Mouse (Mus musculus) testis, postnatal 10 days (tissue): ENCODE measurements around the gene Zmiz1.
A peak's percentile ranks its signal among the peaks of the same experiment; 100 is the strongest.

ENCODE experiments used
- DNase-seq: peaks from one replicate; pipeline ENCODE4 v3.0.0; 2021; ENCODE audit warnings: low spot score

The Zmiz1 gene

GRCm38 (mm10) chr14:25459016-25459393, at the start of gene Zmiz1:
Gene Zmiz1 (plus strand): TSS chr14:25459185.
- DNase-seq = peak; percentile 91

GRCm38 (mm10) chr14:25411848-25412527, 47.0 kb upstream of the Zmiz1 start:
- DNase-seq = no peak

- DNase-seq = no peak
These were observed 46.2 kb upstream of the Zmiz1 start for GRCm38 (mm10) chr14:25412811-25413210.

GRCm38 (mm10) chr14:25413510-25413909, 45.5 kb upstream of the Zmiz1 start:
- DNase-seq = no peak

GRCm38 (mm10) chr14:25414115-25414514, 44.9 kb upstream of the Zmiz1 start:
- no peak for DNase-seq

GRCm38 (mm10) chr14:25420001-25420690, 38.8 kb upstream of the Zmiz1 start:
- no peak for DNase-seq

- DNase-seq = no peak
These were observed 38.0 kb upstream of the Zmiz1 start for GRCm38 (mm10) chr14:25420987-25421386.

GRCm38 (mm10) chr14:25421596-25422001, 37.4 kb upstream of the Zmiz1 start:
- DNase-seq = no peak

GRCm38 (mm10) chr14:25422946-25423345, 36.0 kb upstream of the Zmiz1 start:
- DNase-seq = no peak

GRCm38 (mm10) chr14:25423721-25424443, 35.1 kb upstream of the Zmiz1 start:
- no peak for DNase-seq

- DNase-seq = no peak
These were observed 20.7 kb upstream of the Zmiz1 start for GRCm38 (mm10) chr14:25438255-25438654.

- no peak for DNase-seq
These were observed 18.9 kb upstream of the Zmiz1 start for GRCm38 (mm10) chr14:25440116-25440515.

GRCm38 (mm10) chr14:25440777-25441176, 18.2 kb upstream of the Zmiz1 start:
- no peak for DNase-seq

- no peak for DNase-seq
These were observed 17.5 kb upstream of the Zmiz1 start for GRCm38 (mm10) chr14:25441469-25441868.

GRCm38 (mm10) chr14:25442676-25443075, 16.3 kb upstream of the Zmiz1 start:
- no peak for DNase-seq

- no peak for DNase-seq
These were observed 11.7 kb upstream of the Zmiz1 start for GRCm38 (mm10) chr14:25447136-25447775.

- DNase-seq = no peak
These were observed 10.5 kb upstream of the Zmiz1 start for GRCm38 (mm10) chr14:25448471-25448870.

GRCm38 (mm10) chr14:25451099-25451667, 7.8 kb upstream of the Zmiz1 start:
- no peak for DNase-seq

GRCm38 (mm10) chr14:25451699-25452632, 7.0 kb upstream of the Zmiz1 start:
- DNase-seq = no peak

GRCm38 (mm10) chr14:25452633-25453025, 6.4 kb upstream of the Zmiz1 start:
- DNase-seq = no peak
